10 mouse cellular contexts compared by ENCODE assay signal in the genomic region with DNA sequence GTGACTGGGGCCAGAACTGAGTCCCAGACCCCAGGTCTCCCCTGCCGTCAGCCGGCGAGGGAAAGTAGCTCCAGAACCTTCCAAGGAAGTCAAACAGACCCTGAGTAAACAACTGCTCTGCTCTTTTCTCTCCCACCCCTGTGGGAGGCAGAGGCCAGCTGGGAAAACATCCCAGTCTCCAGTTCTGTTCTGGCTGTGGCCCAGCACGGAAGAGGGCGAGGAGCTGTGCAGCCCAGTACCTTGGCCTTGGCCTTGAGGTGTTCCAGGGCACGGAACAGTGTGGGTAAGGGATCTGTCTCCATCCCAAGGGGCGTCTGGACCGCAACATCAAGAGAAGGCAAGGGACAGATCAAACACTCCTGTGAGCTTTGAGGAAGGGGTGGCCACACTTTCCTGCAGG. TPM values are rescaled to one million over a fixed set of nuclear protein-coding genes. Genes with fewer than 3 reads are reported as not detected.
DNase-seq lines count a peak whose midpoint lies in the region; ATAC-seq and TF ChIP-seq lines count a peak whose summit lies in the region.
"Had no signal": no experiment of that assay in that cellular context is flagged by ENCODE, and none has a peak within 500 bp of the region (broad histone marks: within the 10 kb centered on the region; RNA-seq: fewer than 3 reads in every experiment).

No protein-coding gene starts in this region.

- H3K9me3 ChIP-seq in neural tube, embryonic 13.5 days = no peaks in the 10 kb centered on the region
- H3K9me3 ChIP-seq in heart, postnatal 0 days (replicated peaks; ENCODE audit: control insufficient read depth, low read length) = no peaks in the 10 kb centered on the region

- no peak overlapping the region for H3K4me2 ChIP-seq in neural tube, embryonic 13.5 days
- H3K4me2 ChIP-seq in heart, postnatal 0 days (ENCODE audit: low read depth, low read length) = no peak overlapping the region

- no peak overlapping the region for H3K4me3 ChIP-seq in neural tube, embryonic 13.5 days
- H3K4me3 ChIP-seq in heart, postnatal 0 days (ENCODE audit: low read depth, low read length) = no peak overlapping the region
- H3K4me3 ChIP-seq in lung, adult 2 months (replicated peaks; ENCODE audit: extremely low read depth, low read depth, low read length) = no peak overlapping the region

- no peak for TF ChIP-seq POLR2A in lung, adult 2 months (IDR thresholded peaks at IDR 0.05; ENCODE audit: borderline replicate concordance, extremely low read depth, low read depth, low read length)

- no peak for TF ChIP-seq EP300 in heart, postnatal 0 days (IDR thresholded peaks at IDR 0.05; ENCODE audit: low read depth)

- peak overlapping the region; percentile 67 for H3K27ac ChIP-seq in neural tube, embryonic 13.5 days (replicated peaks)
- peak overlapping the region; percentile 28; the same call in 1 of the 2 replicates for H3K27ac ChIP-seq in heart, postnatal 0 days (ENCODE audit: low read depth)

- TF ChIP-seq CTCF in heart, postnatal 0 days (IDR thresholded peaks at IDR 0.05; ENCODE audit: low read depth) = no peak
- no peak for TF ChIP-seq CTCF in lung, adult 2 months (IDR thresholded peaks at IDR 0.05; ENCODE audit: insufficient read depth, low read length)

- H3K36me3 ChIP-seq in neural tube, embryonic 13.5 days = no peaks in the 10 kb centered on the region
- H3K36me3 ChIP-seq in heart, postnatal 0 days (replicated peaks; ENCODE audit: control insufficient read depth, insufficient read depth, low read length) = no peaks in the 10 kb centered on the region

- H3K27me3 ChIP-seq in neural tube, embryonic 13.5 days = no peaks in the 10 kb centered on the region
- H3K27me3 ChIP-seq in heart, postnatal 0 days (ENCODE audit: control insufficient read depth, insufficient read depth, low read length) = no peaks in the 10 kb centered on the region

- peaks cover 22% of the 10 kb centered on the region for H3K4me1 ChIP-seq in neural tube, embryonic 13.5 days (replicated peaks)
- H3K4me1 ChIP-seq in heart, postnatal 0 days (ENCODE audit: control insufficient read depth, insufficient read depth) = 0 out of 2 replicates have a peak, but pooled peaks cover 3% of the 10 kb centered on the region
- peaks cover 6% of the 10 kb centered on the region for H3K4me1 ChIP-seq in lung, adult 2 months (ENCODE audit: control insufficient read depth, insufficient read depth, low read length)

- no peak overlapping the region for H3K9ac ChIP-seq in neural tube, embryonic 13.5 days
- H3K9ac ChIP-seq in heart, postnatal 0 days (replicated peaks; ENCODE audit: low read depth, low read length) = no peak overlapping the region

- DNase-seq in neural tube, embryonic 10.5 days (ENCODE audit: extremely low spot score, low spot score) = no peak
- peak; percentile 64 for DNase-seq in heart, postnatal 0 days (ENCODE audit: low spot score)
- DNase-seq in lung, adult 2 months = peak; percentile 48
- DNase-seq in testis, postnatal 10 days (ENCODE audit: low spot score) = peak; percentile 88
- no peak for DNase-seq in retina, postnatal 1 day
- DNase-seq in frontal cortex, postnatal 25 days (ENCODE audit: low spot score in 2 of 2) = no peak

- WGBS in neural tube, embryonic 13.5 days = 66% methylated on average over 8 of the region's 8 CpGs
- 43% methylated on average over 8 of the region's 8 CpGs for WGBS in heart, postnatal 0 days
- WGBS in lung, adult 2 months = 19% methylated on average over 8 of the region's 8 CpGs

- ATAC-seq in neural tube, embryonic 13.5 days (ENCODE audit: low read depth) = 0 out of 2 replicates have a peak, but pooled peaks have one; percentile 28
- no peak; the same call in 1 of the 2 replicates for ATAC-seq in heart, postnatal 0 days (ENCODE audit: insufficient read depth, low read depth)
- ATAC-seq in erythroblast, adult 5-6 weeks (replicated peaks; ENCODE audit: low FRiP score, poor library complexity, severe bottlenecking) = no peak

RNA-seq across cellular contexts. Expression of a gene that starts 14.6 kb away (rescaled TPM):
- 38.7 and 38.9 TPM in 2 replicates for polyA plus RNA-seq in neural tube, embryonic 13.5 days (2015; fragmentation: Nextera tagmentation; extraction: Ambion mirVana)
- 24.7 and 27.1 TPM in 2 replicates for total RNA-seq in heart, postnatal 0 days (2014; rRNA removed; ENCODE audit: low replicate concordance)
- 5.8 and 7.1 TPM in 2 replicates for polyA plus RNA-seq in heart, postnatal 0 days (2015; fragmentation: Nextera tagmentation; extraction: Ambion mirVana)
- 11.4 and 12.1 TPM in 2 replicates for polyA plus RNA-seq in lung, adult 2 months (2012; rRNA removed)
- total RNA-seq in erythroblast, adult 5-6 weeks (2015; ENCODE audit: low replicate concordance) = 137 and 171 TPM in 2 replicates
- 151 and 182 TPM in 2 replicates for total RNA-seq in erythroblast, adult 5-6 weeks (2017; ENCODE audit: low replicate concordance)

RNA-seq across cellular contexts. Expression of a gene that starts 22.6 kb away (rescaled TPM):
- polyA plus RNA-seq in neural tube, embryonic 13.5 days (2015; fragmentation: Nextera tagmentation; extraction: Ambion mirVana) = 0.23 and 0.31 TPM in 2 replicates
- not detected in 2 replicates for total RNA-seq in heart, postnatal 0 days (2014; rRNA removed; ENCODE audit: low replicate concordance)
- not detected in 2 replicates for polyA plus RNA-seq in heart, postnatal 0 days (2015; fragmentation: Nextera tagmentation; extraction: Ambion mirVana)
- 0.18 and 0.26 TPM in 2 replicates for polyA plus RNA-seq in lung, adult 2 months (2012; rRNA removed)
- total RNA-seq in erythroblast, adult 5-6 weeks (2015; ENCODE audit: low replicate concordance) = not detected in 2 replicates
- total RNA-seq in erythroblast, adult 5-6 weeks (2017; ENCODE audit: low replicate concordance) = not detected in 2 replicates
- polyA plus RNA-seq: embryonic facial prominence, embryonic 11.5 days; limb, embryonic 11.5 days had no signal

RNA-seq across cellular contexts. Expression of a gene that starts 27.4 kb away (rescaled TPM):
- 59.9 and 60.1 TPM in 2 replicates for polyA plus RNA-seq in neural tube, embryonic 13.5 days (2015; fragmentation: Nextera tagmentation; extraction: Ambion mirVana)
- 23.0 and 27.9 TPM in 2 replicates for total RNA-seq in heart, postnatal 0 days (2014; rRNA removed; ENCODE audit: low replicate concordance)
- 10.6 and 17.9 TPM in 2 replicates for polyA plus RNA-seq in heart, postnatal 0 days (2015; fragmentation: Nextera tagmentation; extraction: Ambion mirVana)
- polyA plus RNA-seq in lung, adult 2 months (2012; rRNA removed) = 55.2 and 57.8 TPM in 2 replicates
- 6.1 and 25.0 TPM in 2 replicates for total RNA-seq in erythroblast, adult 5-6 weeks (2015; ENCODE audit: low replicate concordance)
- 20.4 and 45.8 TPM in 2 replicates for total RNA-seq in erythroblast, adult 5-6 weeks (2017; ENCODE audit: low replicate concordance)

Comparison
In these comparisons a context has a peak if more than half of its experiments do, and no peak if none do; other contexts are left out.
1. DNase-seq: peak in heart, postnatal 0 days (single experiment), lung, adult 2 months (single experiment) and testis, postnatal 10 days (single experiment); none in neural tube, embryonic 10.5 days (single experiment), retina, postnatal 1 day (single experiment) and frontal cortex, postnatal 25 days (0 of 2).